ENCODE assay signal across 26 mouse cellular contexts in genomic region chr16:42157816-42158215, GRCm38 (mm10).
A peak's percentile ranks its signal among the peaks of the same experiment; 100 is the strongest.
DNase-seq lines count a peak whose midpoint lies in the region; ATAC-seq and TF ChIP-seq lines count a peak whose summit lies in the region.
"Had no signal": no experiment of that assay in that cellular context is flagged by ENCODE, and none has a peak within 500 bp of the region (broad histone marks: within the 10 kb centered on the region; RNA-seq: fewer than 3 reads in every experiment).

No protein-coding gene starts in this region.

- H3K4me1 ChIP-seq in hindbrain, embryonic 13.5 days (replicated peaks), result 0 out of 2 replicates have a peak, but pooled peaks cover 4% of the 10 kb centered on the region
- H3K4me1 ChIP-seq in hindbrain, postnatal 0 days (ENCODE audit: insufficient read depth, low read length), result no peaks in the 10 kb centered on the region
- H3K4me1 ChIP-seq in midbrain, embryonic 13.5 days (replicated peaks), result peaks cover 3% of the 10 kb centered on the region
- H3K4me1 ChIP-seq in midbrain, embryonic 16.5 days (ENCODE audit: control insufficient read depth, insufficient read depth, low read length), result peaks cover 4% of the 10 kb centered on the region
- peaks cover 12% of the 10 kb centered on the region; the same call in 1 of the 2 replicates for H3K4me1 ChIP-seq in midbrain, embryonic 15.5 days
- H3K4me1 ChIP-seq: limb, embryonic 12.5 days; lung, embryonic 15.5 days had no signal

- H3K9ac ChIP-seq in hindbrain, embryonic 13.5 days, result no peak overlapping the region
- no peak overlapping the region for H3K9ac ChIP-seq in hindbrain, postnatal 0 days (replicated peaks; ENCODE audit: low read length)
- no peak overlapping the region for H3K9ac ChIP-seq in midbrain, embryonic 13.5 days (replicated peaks)
- H3K9ac ChIP-seq in midbrain, embryonic 16.5 days (ENCODE audit: low read depth, low read length), result no peak overlapping the region
- H3K9ac ChIP-seq in midbrain, embryonic 15.5 days, result no peak overlapping the region
- H3K9ac ChIP-seq: embryonic facial prominence, embryonic 13.5 days; heart, embryonic 13.5 days; limb, embryonic 12.5 days; lung, embryonic 15.5 days had no signal

- no peak for TF ChIP-seq CTCF in hindbrain, postnatal 0 days (IDR thresholded peaks at IDR 0.05; ENCODE audit: low read depth)

- H3K9me3 ChIP-seq in hindbrain, embryonic 13.5 days, result no peaks in the 10 kb centered on the region
- no peaks in the 10 kb centered on the region for H3K9me3 ChIP-seq in hindbrain, postnatal 0 days (ENCODE audit: low read length)
- H3K9me3 ChIP-seq in midbrain, embryonic 13.5 days, result no peaks in the 10 kb centered on the region
- no peaks in the 10 kb centered on the region for H3K9me3 ChIP-seq in midbrain, embryonic 16.5 days (replicated peaks; ENCODE audit: control insufficient read depth, low read length, poor library complexity, severe bottlenecking)
- H3K9me3 ChIP-seq in midbrain, embryonic 15.5 days, result no peaks in the 10 kb centered on the region
- H3K9me3 ChIP-seq: embryonic facial prominence, embryonic 13.5 days; heart, embryonic 13.5 days; limb, embryonic 12.5 days; lung, embryonic 15.5 days had no signal

- no peak for DNase-seq in hindbrain, postnatal 0 days (ENCODE audit: low spot score)
- DNase-seq in forelimb bud, embryonic 11.5 days (ENCODE audit: low read depth, low spot score), result peak; percentile 4
- no peak for DNase-seq in ovary, postnatal 10 days (ENCODE audit: low spot score)
- DNase-seq: adrenal gland, postnatal 14 days; cerebellum, adult 11-12 months; cerebellum, adult 9-11 months; embryo, embryonic 11 days; gastrocnemius, postnatal 10 days; heart, postnatal 10 days; kidney, adult 2 months; kidney, postnatal 25 days; thymus, adult 2 months; thymus, postnatal 36 days had no signal

- no peak overlapping the region for H3K4me2 ChIP-seq in hindbrain, embryonic 13.5 days
- H3K4me2 ChIP-seq in hindbrain, postnatal 0 days (ENCODE audit: low read depth, low read length), result no peak overlapping the region
- H3K4me2 ChIP-seq in midbrain, embryonic 13.5 days (replicated peaks), result no peak overlapping the region
- no peak overlapping the region for H3K4me2 ChIP-seq in midbrain, embryonic 16.5 days (ENCODE audit: low read length)
- H3K4me2 ChIP-seq in midbrain, embryonic 15.5 days, result no peak overlapping the region
- H3K4me2 ChIP-seq: embryonic facial prominence, embryonic 13.5 days; heart, embryonic 13.5 days; limb, embryonic 12.5 days; lung, embryonic 15.5 days had no signal

- WGBS in hindbrain, embryonic 13.5 days, result 55% methylated on average over 9 of the region's 9 CpGs
- 53% methylated on average over 9 of the region's 9 CpGs for WGBS in hindbrain, postnatal 0 days
- WGBS in midbrain, embryonic 13.5 days, result 71% methylated on average over 9 of the region's 9 CpGs
- 60% methylated on average over 9 of the region's 9 CpGs for WGBS in midbrain, embryonic 16.5 days
- WGBS in midbrain, embryonic 15.5 days, result 56% methylated on average over 9 of the region's 9 CpGs

- H3K27ac ChIP-seq in hindbrain, embryonic 13.5 days, result no peak overlapping the region
- no peak overlapping the region for H3K27ac ChIP-seq in hindbrain, postnatal 0 days
- H3K27ac ChIP-seq in midbrain, embryonic 13.5 days, result no peak overlapping the region
- no peak overlapping the region for H3K27ac ChIP-seq in midbrain, embryonic 16.5 days (ENCODE audit: low read length)
- H3K27ac ChIP-seq in midbrain, embryonic 15.5 days, result no peak overlapping the region
- H3K27ac ChIP-seq: embryonic facial prominence, embryonic 13.5 days; heart, embryonic 13.5 days; layer of hippocampus, adult 2 months; left cerebral cortex, adult 2 months; limb, embryonic 12.5 days; lung, embryonic 15.5 days had no signal

- ATAC-seq in hindbrain, embryonic 13.5 days (ENCODE audit: low FRiP score), result 0 out of 2 replicates have a peak, but pooled peaks have one; percentile 54
- ATAC-seq in hindbrain, postnatal 0 days, result no peak
- ATAC-seq in midbrain, embryonic 13.5 days, result 0 out of 2 replicates have a peak, but pooled peaks have one; percentile 24
- no peak for ATAC-seq in midbrain, embryonic 16.5 days
- ATAC-seq in midbrain, embryonic 15.5 days (replicated peaks), result peak; percentile 48; the same call in 1 of the 2 replicates
- ATAC-seq: CD4-positive, CD25-positive, alpha-beta regulatory T cell, adult 4 months; forebrain, embryonic 16.5 days had no signal

- no peaks in the 10 kb centered on the region for H3K27me3 ChIP-seq in hindbrain, embryonic 13.5 days
- no peaks in the 10 kb centered on the region for H3K27me3 ChIP-seq in hindbrain, postnatal 0 days (ENCODE audit: insufficient read depth, low read length)
- no peaks in the 10 kb centered on the region for H3K27me3 ChIP-seq in midbrain, embryonic 13.5 days
- H3K27me3 ChIP-seq in midbrain, embryonic 16.5 days (ENCODE audit: control insufficient read depth, insufficient read depth, low read depth, low read length), result no peaks in the 10 kb centered on the region
- H3K27me3 ChIP-seq in midbrain, embryonic 15.5 days (replicated peaks), result no peaks in the 10 kb centered on the region
- H3K27me3 ChIP-seq: embryonic facial prominence, embryonic 13.5 days; heart, embryonic 13.5 days; limb, embryonic 12.5 days; lung, embryonic 15.5 days had no signal

- H3K36me3 ChIP-seq in hindbrain, embryonic 13.5 days, result no peaks in the 10 kb centered on the region
- no peaks in the 10 kb centered on the region for H3K36me3 ChIP-seq in hindbrain, postnatal 0 days (ENCODE audit: insufficient read depth, low read length)
- no peaks in the 10 kb centered on the region for H3K36me3 ChIP-seq in midbrain, embryonic 13.5 days
- H3K36me3 ChIP-seq in midbrain, embryonic 16.5 days (ENCODE audit: control insufficient read depth, insufficient read depth, low read length), result no peaks in the 10 kb centered on the region
- H3K36me3 ChIP-seq in midbrain, embryonic 15.5 days (replicated peaks), result no peaks in the 10 kb centered on the region
- H3K36me3 ChIP-seq: embryonic facial prominence, embryonic 13.5 days; heart, embryonic 13.5 days; limb, embryonic 12.5 days; lung, embryonic 15.5 days had no signal

- no peak overlapping the region for H3K4me3 ChIP-seq in hindbrain, embryonic 13.5 days
- no peak overlapping the region for H3K4me3 ChIP-seq in hindbrain, postnatal 0 days (ENCODE audit: low read length)
- H3K4me3 ChIP-seq in midbrain, embryonic 13.5 days (replicated peaks), result no peak overlapping the region
- H3K4me3 ChIP-seq in midbrain, embryonic 16.5 days (ENCODE audit: low read depth, low read length), result no peak overlapping the region
- no peak overlapping the region for H3K4me3 ChIP-seq in midbrain, embryonic 15.5 days
- H3K4me3 ChIP-seq: embryonic facial prominence, embryonic 13.5 days; erythroblast, embryonic 14.5 days; heart, embryonic 13.5 days; layer of hippocampus, adult 2 months; left cerebral cortex, adult 2 months; limb, embryonic 12.5 days; lung, embryonic 15.5 days had no signal

Comparison
In these comparisons a context has a peak if more than half of its experiments do, and no peak if none do; other contexts are left out.
1. ATAC-seq: peak in hindbrain, embryonic 13.5 days (single experiment), midbrain, embryonic 13.5 days (single experiment) and midbrain, embryonic 15.5 days (single experiment); none in hindbrain, postnatal 0 days (single experiment) and midbrain, embryonic 16.5 days (single experiment).